Mouse (Mus musculus) activated CD4-positive, CD25-positive, alpha-beta regulatory T cell, adult 9 weeks (primary cell): ENCODE measurements around the gene Itsn2. TPM values are rescaled to one million over a fixed set of nuclear protein-coding genes. Genes with fewer than 3 reads are reported as not detected.

Experiments used
- polyA plus RNA-seq: library from polyadenylated mRNA; unstranded; fragments of 100-300 nt; shearing (Covaris generic); gene quantifications from one replicate; pipeline ENCODE4 v1.2.1, GENCODE M21; 2017

Itsn2 gene
- polyA plus RNA-seq, result 36.1 TPM

DNA sequence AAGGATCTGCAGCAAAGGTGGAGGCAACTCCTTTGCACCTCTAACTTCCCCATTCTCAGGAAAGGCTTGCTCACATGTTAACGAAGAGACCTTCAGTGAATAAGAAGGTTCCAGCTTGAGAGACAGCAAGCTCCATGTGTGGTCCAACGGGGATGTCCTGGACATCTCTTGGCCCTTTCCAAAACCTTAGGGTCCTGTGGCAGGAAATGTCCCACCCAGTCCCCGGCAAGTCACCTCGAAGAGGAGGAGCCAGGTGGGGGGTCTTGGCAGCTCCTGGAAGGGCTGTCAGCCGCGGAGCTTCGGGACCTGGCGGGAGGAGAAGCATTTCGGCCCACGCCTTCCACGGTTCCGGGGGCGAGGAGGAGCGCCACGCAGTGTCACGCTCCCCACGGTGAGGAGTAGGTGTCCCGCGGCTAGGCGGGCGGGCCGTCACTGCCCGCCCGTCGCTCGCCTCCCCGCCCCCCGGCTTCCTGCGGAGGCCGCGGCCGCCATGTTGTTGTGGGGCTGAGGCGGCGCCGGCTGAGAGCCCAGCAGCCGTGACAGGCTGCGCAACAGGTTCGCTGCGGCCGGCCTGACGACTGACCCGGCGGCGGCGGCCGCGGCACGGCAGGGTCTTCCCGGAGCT lies at the start of gene Itsn2, which contains the start of gene Gm3625:
TSS of gene Itsn2 (plus strand) at position 98 of the 625 bp plus-strand sequence.
TSS of gene Gm3625 (minus strand) at position 387 of the 625 bp plus-strand sequence.

DNA sequence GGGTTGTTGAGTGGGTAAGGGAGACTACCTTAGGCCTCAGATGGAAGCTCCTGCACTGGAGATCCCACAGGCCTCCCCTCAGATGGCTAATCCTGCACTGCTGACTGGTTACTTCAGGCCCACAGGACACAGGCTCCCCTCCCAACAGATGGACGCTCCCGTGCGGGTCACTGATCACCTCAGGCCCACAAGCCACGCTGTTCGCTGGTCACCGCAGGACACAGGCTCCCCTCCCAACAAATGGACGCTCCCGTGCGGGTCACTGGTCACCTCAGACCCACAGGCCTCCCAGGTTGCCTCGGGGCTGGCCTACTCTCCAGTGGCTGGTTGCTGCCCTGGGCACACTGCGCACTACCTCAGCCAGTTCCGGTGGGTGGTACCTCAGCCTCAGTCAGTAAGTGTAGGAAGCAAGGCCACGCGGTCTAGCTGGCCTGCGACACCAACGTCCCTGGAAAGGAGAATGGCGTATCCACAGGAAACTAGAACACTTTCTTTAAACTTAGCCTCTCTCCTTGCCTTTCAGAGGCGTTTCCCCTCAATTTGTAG lies 145.7 kb downstream of the Itsn2 start, which contains the start of gene Fam228a:
TSS of gene Fam228a (minus strand) at position 400 of the 546 bp plus-strand sequence.

Other genes with a start within 250 kb of the Itsn2 start
- 4.2 TPM for gene Ncoa1, start 115.5 kb upstream of the Itsn2 start, polyA plus RNA-seq
- not detected for gene Gm3625, start 289 bp downstream of the Itsn2 start, polyA plus RNA-seq
- 0.20 TPM for gene Fam228a, start 145.8 kb downstream of the Itsn2 start, polyA plus RNA-seq
- gene Pfn4, start 176.4 kb downstream of the Itsn2 start, polyA plus RNA-seq, result not detected
- gene Fam228b, start 176.6 kb downstream of the Itsn2 start, polyA plus RNA-seq, result not detected
- gene Sf3b6, start 224.9 kb downstream of the Itsn2 start, polyA plus RNA-seq, result 415 TPM
- not detected for gene Fkbp1b, start 249.0 kb downstream of the Itsn2 start, polyA plus RNA-seq